Mouse (Mus musculus) embryo, embryonic 11.5 days (tissue): ENCODE measurements around the gene Zfp423.

ENCODE experiments used
- DNase-seq: peaks from one replicate; pipeline ENCODE4 v3.0.0-alpha.2; 2012; ENCODE audit warnings: low read depth, low spot score

Gene Zfp423

GRCm38 (mm10) chr8:87804327-87804900, 155.0 kb downstream of the Zfp423 start:
- DNase-seq: no peak

- no peak for DNase-seq
These were observed 156.0 kb downstream of the Zfp423 start for GRCm38 (mm10) chr8:87803437-87803836.

- DNase-seq: no peak
These were observed 156.8 kb downstream of the Zfp423 start for GRCm38 (mm10) chr8:87802571-87802970.

GRCm38 (mm10) chr8:87800121-87800520, 159.3 kb downstream of the Zfp423 start:
- no peak for DNase-seq

GRCm38 (mm10) chr8:87796234-87796633, 163.2 kb downstream of the Zfp423 start:
- no peak for DNase-seq

- no peak for DNase-seq
These were observed 164.8 kb downstream of the Zfp423 start for GRCm38 (mm10) chr8:87794639-87795038.

GRCm38 (mm10) chr8:87791103-87791502, 168.3 kb downstream of the Zfp423 start:
- DNase-seq: no peak

GRCm38 (mm10) chr8:87784641-87785439, 174.6 kb downstream of the Zfp423 start:
- DNase-seq: no peak

GRCm38 (mm10) chr8:87784227-87784626, 175.2 kb downstream of the Zfp423 start:
- no peak for DNase-seq

GRCm38 (mm10) chr8:87783198-87783597, 176.2 kb downstream of the Zfp423 start:
- no peak for DNase-seq

- DNase-seq: no peak
These were observed 181.8 kb downstream of the Zfp423 start for GRCm38 (mm10) chr8:87777586-87777985.

GRCm38 (mm10) chr8:87775889-87776288, 183.5 kb downstream of the Zfp423 start:
- DNase-seq: no peak

- DNase-seq: no peak
These were observed 184.4 kb downstream of the Zfp423 start for GRCm38 (mm10) chr8:87774966-87775365.

- no peak for DNase-seq
These were observed 186.4 kb downstream of the Zfp423 start for GRCm38 (mm10) chr8:87772894-87773502.

- DNase-seq: no peak
These were observed 191.5 kb downstream of the Zfp423 start for GRCm38 (mm10) chr8:87767882-87768281.

GRCm38 (mm10) chr8:87765276-87765675, 194.1 kb downstream of the Zfp423 start:
- no peak for DNase-seq

- no peak for DNase-seq
These were observed 200.6 kb downstream of the Zfp423 start for GRCm38 (mm10) chr8:87758750-87759149.

- DNase-seq: no peak
These were observed 204.5 kb downstream of the Zfp423 start for GRCm38 (mm10) chr8:87754853-87755252.

- DNase-seq: no peak
These were observed 205.8 kb downstream of the Zfp423 start for GRCm38 (mm10) chr8:87753636-87754035.

GRCm38 (mm10) chr8:87753148-87753547, 206.2 kb downstream of the Zfp423 start:
- peak; percentile 31 for DNase-seq

GRCm38 (mm10) chr8:87752710-87753109, 206.7 kb downstream of the Zfp423 start:
- DNase-seq: peak; percentile 22

- DNase-seq: no peak
These were observed 211.8 kb downstream of the Zfp423 start for GRCm38 (mm10) chr8:87747582-87747981.

- no peak for DNase-seq
These were observed 212.3 kb downstream of the Zfp423 start for GRCm38 (mm10) chr8:87747142-87747541.
